Mouse (Mus musculus) forelimb bud, embryonic 11.5 days (tissue): ENCODE data around the gene Bcl2a1b.
"Not testable (repeated sequence)": the region's sequence is repeated elsewhere in the genome, so short reads cannot be mapped to it uniquely, and the experiment has no call there.

Source experiments
- DNase-seq: peaks from one replicate; pipeline ENCODE4 v3.0.0-alpha.2; 2012; ENCODE audit warnings: low read depth, low spot score

The Bcl2a1b gene

DNA sequence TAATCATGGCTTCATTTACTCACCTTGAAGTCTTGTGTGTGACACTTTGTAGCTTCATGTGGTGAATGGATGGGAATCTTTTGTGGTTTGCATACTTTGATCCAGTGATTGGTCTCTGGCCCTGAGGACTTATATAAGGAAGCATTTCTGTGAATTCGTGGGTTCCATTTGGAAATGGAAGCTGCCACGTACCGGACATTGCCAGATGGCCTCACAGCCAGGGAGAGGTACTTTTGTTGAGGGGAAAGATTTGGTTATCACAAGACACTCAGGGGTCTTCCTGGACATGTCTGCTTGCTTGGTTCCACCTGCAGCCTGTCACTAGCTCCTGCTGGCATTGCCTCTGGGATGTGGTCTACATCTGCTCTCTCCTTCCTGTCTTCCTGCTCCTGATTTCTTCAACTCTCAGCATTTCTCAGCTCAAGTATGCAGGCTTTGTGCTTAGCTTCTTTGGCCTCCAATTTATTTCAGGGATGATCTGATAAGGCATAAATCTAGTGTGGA is 41.6 kb downstream of the Bcl2a1b start:
- DNase-seq: not testable (repeated sequence)

DNA sequence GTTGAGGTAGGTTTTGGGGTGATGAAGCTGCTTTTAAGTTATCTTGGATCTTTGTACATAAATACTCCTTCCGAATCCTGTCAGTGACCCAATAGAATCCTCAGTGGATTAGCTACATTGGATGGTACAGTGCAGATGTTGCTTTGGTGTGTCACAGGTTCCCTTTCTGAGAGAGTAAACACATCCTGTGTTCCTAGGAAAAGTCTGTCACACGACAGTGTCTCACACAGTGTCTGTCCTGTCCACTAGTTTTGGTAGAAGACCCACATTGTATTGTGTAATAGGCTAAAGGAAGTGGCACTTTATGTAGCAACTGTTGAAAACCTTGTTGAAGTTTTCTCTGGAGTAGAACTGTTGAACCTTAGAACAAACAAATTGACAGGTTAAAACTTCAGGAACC is 54.4 kb downstream of the Bcl2a1b start:
- DNase-seq: no peak

DNA sequence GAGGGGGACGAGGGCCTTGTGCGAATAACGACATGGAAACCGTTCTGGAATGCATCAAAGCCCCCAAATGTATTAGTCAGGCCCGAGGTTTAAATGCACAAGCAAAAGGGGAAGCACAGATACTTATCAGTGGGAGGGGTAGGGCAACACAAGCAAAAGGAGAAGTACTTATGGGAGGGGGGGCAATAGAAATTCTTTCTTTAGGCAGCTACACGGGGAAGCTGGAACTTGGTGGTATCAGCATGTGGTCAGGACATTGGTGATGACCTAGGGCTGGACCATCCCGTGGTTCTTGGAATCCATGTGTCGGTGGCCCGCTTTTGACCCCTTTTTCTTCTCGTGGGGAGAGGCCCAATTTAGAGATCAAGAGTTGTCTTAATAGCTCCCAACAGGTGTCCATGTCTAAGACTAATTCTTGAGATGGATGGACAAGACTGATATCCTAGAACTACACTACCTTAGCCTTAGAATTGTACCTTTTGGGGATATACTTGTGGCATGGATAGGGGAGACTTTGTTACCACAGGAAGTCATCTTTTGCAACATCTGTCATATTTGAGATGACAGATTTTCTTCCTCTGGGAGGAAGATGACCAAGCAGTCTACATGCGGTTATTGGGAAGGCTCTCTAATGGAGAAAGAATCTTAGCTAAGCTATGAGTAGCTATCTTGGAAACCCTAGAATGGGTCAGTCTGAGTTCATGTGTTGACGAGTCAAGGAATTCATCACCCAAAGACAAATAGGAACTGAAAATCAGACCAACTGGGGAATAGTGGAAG is 57.7 kb downstream of the Bcl2a1b start:
- DNase-seq: no peak
